Mouse (Mus musculus) heart, adult 2 months (tissue): Measurements from ENCODE around the gene Birc5. TPM values are rescaled to one million over a fixed set of nuclear protein-coding genes. Genes with fewer than 3 reads are reported as not detected.

Experiments
- DNase-seq, 2 experiments: peaks; one replicate each; pipeline ENCODE4 v3.0.0; 2021
- H3K27ac ChIP-seq: fragments of 200-600 bp; 2 replicates; pipeline ENCODE4 v1.8.1; 2022
- H3K27me3 ChIP-seq: fragments of 200-500 bp; 2 replicates; pipeline ENCODE4 v1.6.1; 2012; ENCODE audit warnings: mild to moderate bottlenecking, low read length, inconsistent platforms, mixed read lengths; ENCODE audit not compliant: control insufficient read depth, insufficient read depth
- H3K36me3 ChIP-seq: fragments of 200-500 bp; 2 replicates; pipeline ENCODE4 v1.6.1; 2012; ENCODE audit warnings: low read length, inconsistent platforms; ENCODE audit not compliant: control insufficient read depth, insufficient read depth
- H3K4me1 ChIP-seq: fragments of 200-500 bp; 2 replicates; pipeline ENCODE4 v1.6.1; 2011; ENCODE audit warnings: low read length; ENCODE audit not compliant: control insufficient read depth, insufficient read depth
- H3K4me3 ChIP-seq: fragments of 200-600 bp; 2 replicates; pipeline ENCODE4 v1.8.1; 2022
- H3K79me2 ChIP-seq: fragments of 200-500 bp; replicated peaks from 2 replicates; pipeline ENCODE4 v1.6.1; 2012; ENCODE audit warnings: mild to moderate bottlenecking, inconsistent platforms, low read length, moderate library complexity, mixed read lengths; ENCODE audit not compliant: control insufficient read depth, insufficient read depth
- H3K9ac ChIP-seq: fragments of 200-500 bp; 2 replicates; pipeline ENCODE4 v1.6.1; 2012; ENCODE audit warnings: low read depth, mild to moderate bottlenecking, control low read depth, inconsistent platforms, low read length, mixed read lengths
- CTCF ChIP-seq: fragments of 200-600 bp; IDR thresholded peaks from 2 replicates; pipeline ENCODE4 v1.8.1; 2022; ENCODE audit warnings: antibody characterized with exemption, mild to moderate bottlenecking, moderate library complexity
- EP300 ChIP-seq: fragments of 200-500 bp; IDR thresholded peaks from 2 replicates; pipeline ENCODE4 v1.6.1; 2011; ENCODE audit warnings: low read depth, low read length, control low read depth; ENCODE audit not compliant: insufficient read depth
- POLR2A ChIP-seq: fragments of 200-500 bp; IDR thresholded peaks from 2 replicates; pipeline ENCODE4 v1.6.1; 2011; ENCODE audit warnings: mild to moderate bottlenecking, low read depth, low read length, control low read depth; ENCODE audit not compliant: insufficient read depth
- WGBS: fragments of 180-500 bp; shearing (Covaris S2); methylation state at CpG from one replicate; pipeline ENCODE4 v1.1.7; 2018; 5-methylcytosine and 5-hydroxymethylcytosine counted together
- intact Hi-C: fragments of 180-260 bp; cut with DNase I; formaldehyde crosslinking; loops from one replicate; pipeline ENCODE4 v1.15.1; 2025
- polyA plus RNA-seq: library from polyadenylated mRNA; depleted of rRNA; stranded (reverse); fragments of >200 nt; gene quantifications from 2 replicates; pipeline ENCODE4 v1.2.3, GENCODE M21; 2012
- total RNA-seq, 2 experiments: library from RNA; stranded (reverse); gene quantifications; 2 replicates each; pipeline ENCODE4 v1.2.3; 2021

Gene Birc5
- total and polyA plus RNA-seq, 3 experiments = 0.18 to 0.80 (median 0.35) TPM

GRCm38 (mm10) chr11:117888168-117888852 lies 39.3 kb downstream of the Birc5 start:
- no peak overlapping the region for H3K27ac ChIP-seq
- 67% methylated on average over 20 of the region's 20 CpGs for WGBS
- intact Hi-C loops = no loop called here
- H3K4me1 ChIP-seq = no peaks in the 10 kb centered on the region; the same call in 1 of the 2 replicates
- no peak overlapping the region for H3K9ac ChIP-seq
- DNase-seq = no peak
- no peaks in the 10 kb centered on the region for H3K36me3 ChIP-seq
- H3K4me3 ChIP-seq = no peak overlapping the region
- H3K79me2 ChIP-seq = no peaks in the 10 kb centered on the region
- TF ChIP-seq EP300 (no peak), POLR2A (no peak), CTCF (no peak)
- H3K27me3 ChIP-seq = peaks cover 1% of the 10 kb centered on the region; the same call in 1 of the 2 replicates

- TF ChIP-seq POLR2A = no peak
- H3K27ac ChIP-seq = no peak overlapping the region
- no peak overlapping the region for H3K4me3 ChIP-seq
- intact Hi-C loops = no loop called here
- H3K27me3 ChIP-seq = peaks cover 1% of the 10 kb centered on the region; the same call in 1 of the 2 replicates
- H3K36me3 ChIP-seq = no peaks in the 10 kb centered on the region
- H3K9ac ChIP-seq = no peak overlapping the region
- DNase-seq = no peak
- 28% methylated on average over 33 of the region's 33 CpGs for WGBS
- no peaks in the 10 kb centered on the region; the same call in 1 of the 2 replicates for H3K4me1 ChIP-seq
- no peaks in the 10 kb centered on the region for H3K79me2 ChIP-seq
These were observed 40.1 kb downstream of the Birc5 start for GRCm38 (mm10) chr11:117888853-117889822.

GRCm38 (mm10) chr11:117889887-117890340 lies 40.9 kb downstream of the Birc5 start:
- Histone ChIP-seq H3K4me3 (no peak overlapping the region), H3K27ac (no peak overlapping the region), H3K79me2 (no peaks in the 10 kb centered on the region), H3K9ac (no peak overlapping the region), H3K27me3 (peaks cover 1% of the 10 kb centered on the region; the same call in 1 of the 2 replicates), H3K36me3 (no peaks in the 10 kb centered on the region), H3K4me1 (no peaks in the 10 kb centered on the region; the same call in 1 of the 2 replicates)
- intact Hi-C loops = no loop called here
- DNase-seq = no peak
- 52% methylated on average over 11 of the region's 11 CpGs for WGBS
- TF ChIP-seq EP300 = no peak
- no peak for TF ChIP-seq POLR2A
- TF ChIP-seq CTCF = no peak

- Histone ChIP-seq H3K36me3 (no peaks in the 10 kb centered on the region), H3K9ac (no peak overlapping the region), H3K27me3 (peaks cover 1% of the 10 kb centered on the region; the same call in 1 of the 2 replicates), H3K4me3 (no peak overlapping the region), H3K27ac (no peak overlapping the region), H3K4me1 (no peaks in the 10 kb centered on the region; the same call in 1 of the 2 replicates), H3K79me2 (no peaks in the 10 kb centered on the region)
- TF ChIP-seq POLR2A = no peak
- TF ChIP-seq CTCF = peak; percentile 49
- TF ChIP-seq EP300 = no peak
- intact Hi-C loops = no loop called here
- DNase-seq = peak in 1 of 2 experiments; percentile 40
- 41% methylated on average over 13 of the region's 13 CpGs for WGBS
These were observed 41.6 kb downstream of the Birc5 start for GRCm38 (mm10) chr11:117890519-117891282.

- no peaks in the 10 kb centered on the region for H3K79me2 ChIP-seq
- no peaks in the 10 kb centered on the region; the same call in 1 of the 2 replicates for H3K4me1 ChIP-seq
- intact Hi-C loops = no loop called here
- no peaks in the 10 kb centered on the region for H3K36me3 ChIP-seq
- TF ChIP-seq POLR2A = no peak
- TF ChIP-seq CTCF = no peak
- no peak overlapping the region for H3K27ac ChIP-seq
- peaks cover 1% of the 10 kb centered on the region; the same call in 1 of the 2 replicates for H3K27me3 ChIP-seq
- no peak overlapping the region for H3K9ac ChIP-seq
- 90% methylated on average over 19 of the region's 19 CpGs for WGBS
- no peak for DNase-seq
- no peak overlapping the region for H3K4me3 ChIP-seq
These were observed 42.6 kb downstream of the Birc5 start for GRCm38 (mm10) chr11:117891581-117892175.
